Mouse (Mus musculus): ENCODE measurements around the gene Ppp1r13b. TPM values are rescaled to one million over a fixed set of nuclear protein-coding genes. Genes with fewer than 3 reads are reported as not detected.

Ppp1r13b gene
- polyA plus RNA-seq, 1 experiment from 2014 or later, result 18.3 TPM

GRCm38 (mm10) chr12:111795180-111795895 is 112.6 kb downstream of the Ppp1r13b start:
- DNase-seq (ENCODE audit: low spot score), result no peak

- DNase-seq (ENCODE audit: low spot score), result no peak
Observed at GRCm38 (mm10) chr12:111794526-111795179, 113.3 kb downstream of the Ppp1r13b start.

- DNase-seq (ENCODE audit: low spot score), result no peak
Observed at GRCm38 (mm10) chr12:111794102-111794501, 113.8 kb downstream of the Ppp1r13b start.

GRCm38 (mm10) chr12:111791474-111792104 is 116.3 kb downstream of the Ppp1r13b start:
- no peak for DNase-seq (ENCODE audit: low spot score)

- no peak for DNase-seq (ENCODE audit: low spot score)
Observed at GRCm38 (mm10) chr12:111790631-111791030, 117.3 kb downstream of the Ppp1r13b start.

GRCm38 (mm10) chr12:111790090-111790489 is 117.8 kb downstream of the Ppp1r13b start:
- no peak for DNase-seq (ENCODE audit: low spot score)

- no peak for DNase-seq (ENCODE audit: low spot score)
Observed at GRCm38 (mm10) chr12:111787015-111787414, 120.9 kb downstream of the Ppp1r13b start.

GRCm38 (mm10) chr12:111785174-111785573 is 122.7 kb downstream of the Ppp1r13b start:
- DNase-seq (ENCODE audit: low spot score), result no peak

- no peak for DNase-seq (ENCODE audit: low spot score)
Observed at GRCm38 (mm10) chr12:111779544-111779943, 128.4 kb downstream of the Ppp1r13b start.

Other genes with a start within 250 kb of the Ppp1r13b start
- gene Ckb, start 235.8 kb downstream of the Ppp1r13b start, polyA plus RNA-seq (2015; fragmentation: Nextera tagmentation; extraction: Ambion mirVana), result 137 and 143 TPM in 2 replicates
- gene Trmt61a, start 230.0 kb downstream of the Ppp1r13b start, polyA plus RNA-seq (2015; fragmentation: Nextera tagmentation; extraction: Ambion mirVana), result 9.8 and 12.0 TPM in 2 replicates
- 50.7 and 54.1 TPM in 2 replicates for gene Bag5, start 194.9 kb downstream of the Ppp1r13b start, polyA plus RNA-seq (2015; fragmentation: Nextera tagmentation; extraction: Ambion mirVana)
- 60.1 and 66.6 TPM in 2 replicates for gene Apopt1, start 194.8 kb downstream of the Ppp1r13b start, polyA plus RNA-seq (2015; fragmentation: Nextera tagmentation; extraction: Ambion mirVana)
- gene Klc1, start 149.3 kb downstream of the Ppp1r13b start, polyA plus RNA-seq (2015; fragmentation: Nextera tagmentation; extraction: Ambion mirVana), result 46.9 and 52.2 TPM in 2 replicates
- gene Xrcc3, start 94.2 kb downstream of the Ppp1r13b start, polyA plus RNA-seq (2015; fragmentation: Nextera tagmentation; extraction: Ambion mirVana), result 5.0 and 5.7 TPM in 2 replicates
- 73.7 and 76.6 TPM in 2 replicates for gene Zfyve21, start 93.9 kb downstream of the Ppp1r13b start, polyA plus RNA-seq (2015; fragmentation: Nextera tagmentation; extraction: Ambion mirVana)
- gene Atp5mpl, start 58.9 kb upstream of the Ppp1r13b start, polyA plus RNA-seq (2015; fragmentation: Nextera tagmentation; extraction: Ambion mirVana), result 879 and 927 TPM in 2 replicates
- gene Tdrd9, start 63.4 kb upstream of the Ppp1r13b start, polyA plus RNA-seq (2015; fragmentation: Nextera tagmentation; extraction: Ambion mirVana), result 0.12 and 0.16 TPM in 2 replicates
- not detected in 2 replicates for gene Rd3l, start 73.2 kb upstream of the Ppp1r13b start, polyA plus RNA-seq (2015; fragmentation: Nextera tagmentation; extraction: Ambion mirVana)
- 0.82 and 0.85 TPM in 2 replicates for gene Aspg, start 198.6 kb upstream of the Ppp1r13b start, polyA plus RNA-seq (2015; fragmentation: Nextera tagmentation; extraction: Ambion mirVana)
- 0.87 and 0.92 TPM in 2 replicates for gene Kif26a, start 238.1 kb upstream of the Ppp1r13b start, polyA plus RNA-seq (2015; fragmentation: Nextera tagmentation; extraction: Ambion mirVana)

Measured in thymus, postnatal 0 days (tissue).